Mouse (Mus musculus) stomach, postnatal 0 days (tissue): ENCODE data around the gene Ttl.

Source experiments
- CTCF ChIP-seq: IDR thresholded peaks from 2 replicates; pipeline ENCODE4 v1.5.1; 2016; ENCODE audit warnings: antibody characterized with exemption, low read depth, mild to moderate bottlenecking, moderate library complexity
- EP300 ChIP-seq: optimal IDR thresholded peaks from 2 replicates; pipeline ENCODE3; 2016; ENCODE audit warnings: antibody characterized with exemption

DNA sequence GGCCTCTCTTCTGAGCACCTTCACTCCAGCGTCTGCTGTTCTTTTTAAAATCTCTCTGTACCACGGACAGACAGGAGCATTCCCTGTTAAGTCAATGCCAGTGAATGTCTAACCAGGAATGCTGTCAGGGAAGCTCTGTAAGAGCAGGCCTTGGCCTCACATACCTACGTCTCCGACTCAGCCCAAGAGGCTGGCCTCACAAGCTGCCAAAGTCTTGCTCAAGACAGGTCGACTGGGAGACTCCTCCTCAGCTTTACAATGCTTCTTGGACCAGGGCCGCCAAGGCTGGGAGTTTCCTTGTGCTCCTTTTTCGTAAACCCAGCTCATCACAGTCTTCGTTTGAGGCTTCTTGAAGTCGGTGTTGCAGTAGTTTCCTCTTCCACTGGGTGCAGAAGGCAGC lies 40.9 kb upstream of the Ttl start:
- TF ChIP-seq CTCF (no peak), EP300 (no peak)
